Mouse (Mus musculus): ENCODE data around the gene Trub1. TPM values are rescaled to one million over a fixed set of nuclear protein-coding genes. Genes with fewer than 3 reads are reported as not detected.

Gene Trub1
- polyA plus RNA-seq, 1 experiment from 2014 or later = 28.5 TPM

DNA sequence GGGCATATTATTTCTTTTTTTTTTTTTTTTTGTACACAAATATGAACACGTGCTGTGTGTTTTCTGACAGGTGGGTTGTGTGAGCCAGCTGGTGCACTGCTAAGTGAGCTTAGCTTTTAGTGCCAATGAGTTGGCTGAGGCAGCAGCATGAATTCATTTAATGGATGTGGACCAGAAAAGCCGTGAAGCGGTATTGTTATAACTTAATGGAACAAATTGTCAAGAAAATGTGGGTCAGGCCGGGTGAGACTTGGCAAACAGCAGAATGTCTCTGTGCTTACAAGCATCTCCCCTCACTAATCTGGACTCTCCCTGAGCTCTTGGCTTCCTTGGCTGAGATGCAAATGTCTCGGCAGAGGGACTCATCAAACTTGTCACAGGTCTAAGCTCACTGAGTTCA lies 7.7 kb upstream of the Trub1 start:
- Histone ChIP-seq H3K9ac (no peak overlapping the region), H3K4me3 (no peak overlapping the region), H3K27ac (no peak overlapping the region), H3K4me2 (replicated peaks) (no peak overlapping the region), H3K4me1 (peaks cover 24% of the 10 kb centered on the region), H3K27me3 (no peaks in the 10 kb centered on the region), H3K9me3 (no peaks in the 10 kb centered on the region), H3K36me3 (no peaks in the 10 kb centered on the region)
- no peak; the same call in 1 of the 2 replicates for ATAC-seq (ENCODE audit: low FRiP score, low read depth)
- 47% methylated on average over 5 of the region's 5 CpGs for WGBS

DNA sequence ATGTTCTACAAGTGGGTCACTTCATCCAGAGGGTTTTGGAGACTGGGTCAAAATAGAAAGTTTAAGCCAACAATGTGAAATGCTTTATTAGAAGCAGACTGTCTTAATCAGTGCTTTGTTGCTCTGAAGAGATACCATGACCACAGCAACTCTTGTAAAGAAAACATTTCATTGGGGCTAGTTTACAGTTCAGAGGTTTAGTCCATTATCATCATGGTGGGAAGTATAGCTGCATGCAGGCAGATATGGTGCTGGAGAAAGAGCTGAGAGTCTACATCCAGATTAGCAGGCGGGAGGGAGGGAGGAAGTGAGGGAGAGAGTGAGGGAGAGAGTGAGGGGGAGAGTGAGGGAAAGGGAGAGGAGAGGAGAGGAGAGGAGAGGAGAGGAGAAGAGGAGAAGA lies 1.9 kb upstream of the Trub1 start:
- ATAC-seq (ENCODE audit: low FRiP score, low read depth) = no peak
- Histone ChIP-seq H3K4me3 (no peak overlapping the region), H3K27ac (no peak overlapping the region), H3K27me3 (no peaks in the 10 kb centered on the region), H3K4me1 (peaks cover 10% of the 10 kb centered on the region), H3K4me2 (replicated peaks) (no peak overlapping the region), H3K9me3 (no peaks in the 10 kb centered on the region), H3K9ac (no peak overlapping the region), H3K36me3 (no peaks in the 10 kb centered on the region)
- WGBS = 80% methylated on average over 1 of the region's 1 CpGs

DNA sequence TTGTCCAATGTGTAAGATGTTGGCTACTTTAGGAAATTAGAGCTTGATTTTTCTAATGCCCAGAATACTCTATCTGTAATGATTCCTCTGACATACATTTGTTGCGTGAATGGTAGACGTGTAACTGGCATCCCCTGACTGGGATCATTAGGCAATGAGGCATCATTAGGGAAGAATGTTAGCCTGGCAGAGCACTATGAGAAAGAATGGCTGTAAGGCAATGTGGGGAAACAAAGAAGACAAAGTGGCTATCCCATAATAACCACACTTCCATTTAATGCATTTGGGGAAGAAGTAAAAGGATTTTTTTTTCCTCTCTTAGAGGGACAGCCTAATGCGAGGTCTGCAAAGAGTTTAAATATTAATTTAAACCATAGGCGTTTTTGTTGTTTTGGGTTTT lies 950 bp upstream of the Trub1 start:
- H3K27ac ChIP-seq = no peak overlapping the region
- peaks cover 10% of the 10 kb centered on the region for H3K4me1 ChIP-seq
- no peaks in the 10 kb centered on the region for H3K36me3 ChIP-seq
- H3K27me3 ChIP-seq = no peaks in the 10 kb centered on the region
- H3K9ac ChIP-seq = no peak overlapping the region
- H3K9me3 ChIP-seq = no peaks in the 10 kb centered on the region
- no peak overlapping the region for H3K4me3 ChIP-seq
- 83% methylated on average over 4 of the region's 4 CpGs for WGBS
- no peak for ATAC-seq (ENCODE audit: low FRiP score, low read depth)
- H3K4me2 ChIP-seq (replicated peaks) = no peak overlapping the region

DNA sequence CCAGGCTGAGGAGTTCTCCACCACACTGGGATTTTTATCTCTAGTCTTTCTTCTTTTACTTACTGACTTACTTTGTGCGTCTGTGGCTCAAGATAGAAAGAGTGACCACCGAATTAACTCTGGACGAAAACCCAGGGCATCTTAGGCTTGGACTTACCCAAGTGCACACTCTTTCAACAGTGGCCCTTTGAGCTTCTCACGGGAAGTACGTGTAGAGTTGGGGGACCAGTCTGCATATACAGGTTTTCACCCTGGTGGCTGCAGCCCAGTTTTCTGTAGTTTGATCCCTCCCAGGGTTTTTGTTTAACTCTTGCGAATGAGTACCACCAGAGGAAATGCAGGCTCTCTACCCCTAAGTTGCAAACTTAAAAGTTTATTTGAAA lies 497 bp downstream of the Trub1 start:
- ATAC-seq (ENCODE audit: low FRiP score, low read depth) = no peak
- Histone ChIP-seq H3K9me3 (no peaks in the 10 kb centered on the region), H3K9ac (peak overlapping the region; percentile 85), H3K36me3 (peaks cover 3% of the 10 kb centered on the region), H3K27me3 (no peaks in the 10 kb centered on the region), H3K27ac (peak overlapping the region; percentile 61; the same call in 1 of the 2 replicates), H3K4me3 (peak overlapping the region; percentile 69), H3K4me2 (replicated peaks) (peak overlapping the region; percentile 73), H3K4me1 (peaks cover 10% of the 10 kb centered on the region)
- WGBS = 6% methylated on average over 6 of the region's 6 CpGs

DNA sequence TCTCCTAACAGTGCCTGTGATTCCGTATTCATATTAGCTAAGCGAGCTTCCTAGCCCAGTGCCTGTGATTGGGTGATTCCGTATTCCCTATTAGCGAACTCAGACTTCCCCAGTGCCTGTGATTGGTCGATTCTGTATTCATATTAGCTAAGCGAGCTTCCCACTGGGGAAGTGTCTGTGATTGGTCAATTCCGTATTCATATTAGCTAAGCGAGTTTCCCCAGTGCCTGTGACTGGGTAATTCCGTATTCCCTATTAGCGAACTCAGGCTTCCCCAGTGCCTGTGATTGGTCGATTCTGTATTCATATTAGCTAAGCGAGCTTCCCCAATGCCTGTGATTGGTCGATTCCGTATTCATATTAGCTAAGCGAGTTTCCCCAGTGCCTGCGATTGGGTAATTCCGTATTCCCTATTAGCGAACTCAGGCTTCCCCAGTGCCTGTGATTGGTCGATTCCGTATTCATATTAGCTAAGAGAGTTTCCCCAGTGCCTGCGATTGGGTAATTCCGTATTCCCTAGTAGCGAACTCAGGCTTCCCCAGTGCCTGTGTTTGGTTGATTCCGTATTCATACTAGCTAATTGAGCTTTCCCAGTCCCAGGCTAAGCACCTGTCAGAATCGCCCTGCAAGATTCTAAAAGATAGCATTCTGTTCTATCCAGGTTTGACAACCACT lies 2.7 kb downstream of the Trub1 start:
- WGBS = 96% methylated on average over 25 of the region's 25 CpGs

DNA sequence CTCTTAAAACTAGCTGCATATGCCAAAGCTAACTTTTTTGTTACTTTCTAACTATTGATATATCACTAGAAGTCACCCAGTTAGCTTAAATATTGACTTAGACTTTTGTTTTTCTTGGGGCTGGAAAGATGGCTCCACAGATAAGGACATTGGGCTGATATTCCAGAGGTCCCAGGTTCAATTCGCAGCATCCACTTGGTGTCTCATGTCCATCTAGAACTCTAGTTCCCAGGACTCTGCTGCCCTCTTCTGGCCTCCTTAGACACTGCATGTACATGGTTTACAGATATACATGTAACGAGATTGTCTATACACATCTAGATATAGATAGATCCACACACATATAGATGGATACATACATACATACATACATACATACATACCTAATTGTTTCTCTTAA lies 4.4 kb downstream of the Trub1 start:
- no peak overlapping the region for H3K4me2 ChIP-seq (replicated peaks)
- no peak for ATAC-seq (ENCODE audit: low FRiP score, low read depth)
- no peaks in the 10 kb centered on the region for H3K9me3 ChIP-seq
- no peak overlapping the region for H3K9ac ChIP-seq
- 84% methylated on average over 2 of the region's 2 CpGs for WGBS
- peaks cover 24% of the 10 kb centered on the region for H3K36me3 ChIP-seq
- H3K4me3 ChIP-seq = no peak overlapping the region
- H3K27me3 ChIP-seq = no peaks in the 10 kb centered on the region
- H3K27ac ChIP-seq = no peak overlapping the region
- H3K4me1 ChIP-seq = peaks cover 10% of the 10 kb centered on the region

More for the DNA sequence above, 2.7 kb downstream of the Trub1 start:
- Histone ChIP-seq H3K36me3 (peaks cover 13% of the 10 kb centered on the region), H3K9ac (no peak overlapping the region), H3K9me3 (no peaks in the 10 kb centered on the region), H3K27me3 (no peaks in the 10 kb centered on the region), H3K4me1 (peaks cover 10% of the 10 kb centered on the region), H3K27ac (no peak overlapping the region), H3K4me2 (replicated peaks) (no peak overlapping the region), H3K4me3 (no peak overlapping the region)
- no peak for ATAC-seq (ENCODE audit: low FRiP score, low read depth)

DNA sequence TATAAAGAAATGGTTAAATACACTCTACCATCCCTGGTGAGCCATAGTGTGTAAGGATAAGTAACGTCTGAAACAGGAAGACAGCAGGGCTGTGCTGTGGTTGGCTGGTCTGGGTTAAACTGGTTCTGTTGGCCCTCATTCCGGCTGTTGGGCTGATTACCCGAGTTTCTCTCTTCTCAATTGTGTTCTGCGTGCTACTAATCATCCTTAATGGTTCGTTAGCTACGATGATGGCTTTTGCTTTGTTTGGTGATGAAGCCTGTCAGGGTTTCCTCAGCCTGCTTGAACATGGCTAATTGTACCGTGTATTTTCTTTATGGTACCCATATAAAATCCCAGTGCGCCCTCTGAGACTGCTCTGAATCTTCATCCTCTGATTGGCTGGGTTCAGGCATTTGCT lies 11.0 kb downstream of the Trub1 start:
- ATAC-seq (ENCODE audit: low FRiP score, low read depth) = no peak
- WGBS = 70% methylated on average over 8 of the region's 8 CpGs
- no peak overlapping the region for H3K4me3 ChIP-seq
- H3K4me1 ChIP-seq = peaks cover 18% of the 10 kb centered on the region
- no peak overlapping the region for H3K27ac ChIP-seq
- no peaks in the 10 kb centered on the region for H3K27me3 ChIP-seq
- H3K9ac ChIP-seq = no peak overlapping the region
- H3K4me2 ChIP-seq (replicated peaks) = no peak overlapping the region
- H3K9me3 ChIP-seq = no peaks in the 10 kb centered on the region
- peaks cover 32% of the 10 kb centered on the region for H3K36me3 ChIP-seq

DNA sequence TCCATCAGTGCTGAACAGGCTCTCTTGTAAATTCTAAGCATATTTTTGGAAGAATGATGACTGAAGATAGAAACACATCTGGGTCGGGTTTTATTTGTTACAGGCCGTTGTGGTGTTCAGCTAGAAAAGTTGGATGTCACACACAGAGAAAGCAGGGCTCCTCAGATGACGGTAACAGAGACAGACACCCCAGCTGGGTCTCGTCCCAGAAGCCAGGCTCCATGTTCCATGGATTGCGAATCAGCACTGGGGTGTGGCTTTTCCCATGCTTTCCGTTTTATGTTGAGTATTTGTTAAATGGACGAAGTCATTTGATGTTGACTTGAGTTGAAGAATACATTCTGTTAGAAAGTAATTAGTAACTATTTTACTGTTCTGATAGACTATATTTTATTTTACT lies 13.0 kb downstream of the Trub1 start:
- Histone ChIP-seq H3K27me3 (no peaks in the 10 kb centered on the region), H3K36me3 (peaks cover 44% of the 10 kb centered on the region), H3K4me2 (replicated peaks) (no peak overlapping the region), H3K27ac (no peak overlapping the region), H3K9me3 (no peaks in the 10 kb centered on the region), H3K4me3 (no peak overlapping the region), H3K9ac (no peak overlapping the region), H3K4me1 (peaks cover 18% of the 10 kb centered on the region)
- 77% methylated on average over 7 of the region's 7 CpGs for WGBS
- no peak for ATAC-seq (ENCODE audit: low FRiP score, low read depth)

DNA sequence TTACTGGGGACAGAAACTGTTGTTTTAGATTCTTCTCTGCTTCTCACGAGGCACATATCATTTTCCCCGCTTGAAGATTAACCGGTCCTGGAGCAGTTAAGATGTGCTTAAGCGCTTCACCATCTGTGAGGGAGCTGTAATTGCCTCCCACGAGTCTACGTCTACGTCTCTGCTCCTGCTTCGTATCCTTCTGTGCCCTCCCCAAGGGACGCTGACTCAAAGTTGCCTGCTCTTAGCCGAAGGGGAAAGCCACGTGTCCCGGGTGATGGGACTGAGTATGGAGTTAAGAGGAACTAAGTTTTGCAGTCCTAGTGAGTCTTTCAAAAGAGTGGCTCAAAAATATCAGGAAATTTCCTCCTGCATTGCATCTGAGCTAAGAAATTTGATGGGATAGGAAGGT lies 18.3 kb downstream of the Trub1 start:
- 63% methylated on average over 12 of the region's 12 CpGs for WGBS
- Histone ChIP-seq H3K4me2 (replicated peaks) (no peak overlapping the region), H3K4me3 (no peak overlapping the region), H3K9me3 (no peaks in the 10 kb centered on the region), H3K27me3 (no peaks in the 10 kb centered on the region), H3K4me1 (peaks cover 31% of the 10 kb centered on the region), H3K9ac (no peak overlapping the region), H3K36me3 (peaks cover 32% of the 10 kb centered on the region), H3K27ac (no peak overlapping the region)
- no peak for ATAC-seq (ENCODE audit: low FRiP score, low read depth)

DNA sequence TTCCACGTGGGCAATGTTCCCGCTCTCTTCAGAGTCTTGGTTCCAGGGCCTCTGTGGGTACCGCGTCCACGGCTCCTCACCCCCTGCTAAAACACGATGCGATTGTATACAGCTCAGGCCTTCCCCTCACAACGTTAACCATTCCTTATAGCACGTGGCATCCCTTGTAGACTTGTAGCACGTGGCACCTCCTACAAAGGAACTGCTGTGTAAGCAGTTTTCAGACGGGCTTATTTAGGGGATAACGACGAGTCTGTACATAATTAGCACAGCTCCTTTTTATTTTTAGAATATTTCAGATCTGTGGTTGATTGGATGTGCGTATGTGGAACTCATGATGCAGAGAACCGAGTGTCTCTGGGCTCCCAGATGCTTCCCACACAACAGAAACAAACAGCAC lies 19.5 kb downstream of the Trub1 start:
- Histone ChIP-seq H3K4me2 (replicated peaks) (no peak overlapping the region), H3K27me3 (no peaks in the 10 kb centered on the region), H3K27ac (no peak overlapping the region), H3K9ac (no peak overlapping the region), H3K36me3 (peaks cover 32% of the 10 kb centered on the region), H3K9me3 (no peaks in the 10 kb centered on the region), H3K4me3 (no peak overlapping the region), H3K4me1 (peaks cover 20% of the 10 kb centered on the region)
- WGBS = 71% methylated on average over 15 of the region's 15 CpGs
- ATAC-seq (ENCODE audit: low FRiP score, low read depth) = no peak

DNA sequence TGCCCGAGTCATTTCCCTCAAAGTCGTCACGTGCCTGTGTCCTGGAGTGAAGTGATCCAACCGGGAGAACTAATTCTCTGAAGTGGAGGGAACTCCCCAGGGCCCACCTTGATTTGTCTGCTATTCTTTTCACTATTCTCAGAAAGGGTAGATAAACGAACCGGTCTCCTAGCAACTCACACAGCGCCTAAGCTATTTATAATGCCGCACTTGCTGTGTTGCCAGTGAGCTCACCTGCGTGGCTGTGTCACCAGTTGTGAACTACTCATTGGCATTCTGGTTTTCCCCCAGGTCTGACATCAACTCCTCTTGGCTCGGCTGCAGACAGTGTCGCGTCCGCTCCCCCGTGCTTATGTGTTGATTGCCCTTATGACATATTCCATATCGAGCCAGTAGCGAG lies 20.6 kb downstream of the Trub1 start:
- Histone ChIP-seq H3K36me3 (peaks cover 32% of the 10 kb centered on the region), H3K9ac (no peak overlapping the region), H3K27me3 (no peaks in the 10 kb centered on the region), H3K4me1 (peaks cover 20% of the 10 kb centered on the region), H3K4me3 (no peak overlapping the region), H3K4me2 (replicated peaks) (no peak overlapping the region), H3K9me3 (no peaks in the 10 kb centered on the region), H3K27ac (no peak overlapping the region)
- no peak for ATAC-seq (ENCODE audit: low FRiP score, low read depth)
- WGBS = 73% methylated on average over 16 of the region's 16 CpGs

DNA sequence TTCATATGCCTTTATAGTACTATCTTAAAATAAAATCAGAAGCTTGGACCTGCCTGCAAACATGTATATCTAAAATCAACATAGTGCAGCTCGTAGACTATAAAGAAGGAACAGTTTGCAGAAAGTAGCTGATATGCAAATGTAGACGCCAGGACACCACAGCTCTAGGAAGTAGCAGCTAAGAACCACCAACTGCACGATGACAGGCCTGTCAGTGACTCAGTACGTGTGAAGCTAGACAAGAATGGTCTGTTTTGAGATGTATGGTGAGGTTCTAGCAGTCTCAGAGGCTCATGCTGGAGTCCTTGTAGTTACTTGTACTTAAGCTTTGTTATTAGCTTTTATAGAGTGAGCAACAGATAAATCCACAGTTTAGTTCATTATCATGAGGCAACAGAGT lies 22.6 kb downstream of the Trub1 start:
- 86% methylated on average over 4 of the region's 4 CpGs for WGBS
- H3K27me3 ChIP-seq = no peaks in the 10 kb centered on the region

DNA sequence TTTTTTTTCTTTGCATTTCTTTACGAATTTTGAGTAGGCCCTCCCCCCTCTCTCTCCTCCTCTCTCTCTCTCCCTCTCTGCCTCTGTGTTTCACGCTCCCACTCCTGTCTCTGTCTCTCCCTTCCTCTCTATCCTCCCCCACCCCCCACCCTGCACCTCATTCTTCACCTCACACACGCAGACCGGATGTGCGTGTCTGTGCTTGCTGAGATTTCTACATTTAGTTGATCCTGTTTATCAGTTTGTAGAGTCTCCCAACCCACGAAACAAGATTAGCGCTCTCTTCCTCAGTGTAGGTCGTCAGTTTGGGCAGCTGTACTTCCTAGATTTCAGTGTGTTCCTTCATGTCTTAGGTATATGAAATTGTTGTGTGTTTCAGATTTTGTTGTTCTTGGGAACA lies 24.6 kb downstream of the Trub1 start:
- Histone ChIP-seq H3K9ac (no peak overlapping the region), H3K4me3 (no peak overlapping the region), H3K36me3 (peaks cover 15% of the 10 kb centered on the region), H3K27me3 (no peaks in the 10 kb centered on the region), H3K27ac (no peak overlapping the region), H3K9me3 (no peaks in the 10 kb centered on the region), H3K4me1 (peaks cover 15% of the 10 kb centered on the region; the same call in 1 of the 2 replicates), H3K4me2 (replicated peaks) (no peak overlapping the region)
- 62% methylated on average over 8 of the region's 8 CpGs for WGBS
- ATAC-seq (ENCODE audit: low FRiP score, low read depth) = no peak

More for the DNA sequence above, 22.6 kb downstream of the Trub1 start:
- no peak for ATAC-seq (ENCODE audit: low FRiP score, low read depth)
- Histone ChIP-seq H3K4me3 (no peak overlapping the region), H3K4me2 (replicated peaks) (no peak overlapping the region), H3K36me3 (peaks cover 14% of the 10 kb centered on the region), H3K4me1 (peaks cover 19% of the 10 kb centered on the region; the same call in 1 of the 2 replicates), H3K9ac (no peak overlapping the region), H3K9me3 (no peaks in the 10 kb centered on the region), H3K27ac (no peak overlapping the region)

Measured in limb, embryonic 13.5 days (tissue).